Mouse (Mus musculus) thymus, postnatal 36 days (tissue): ENCODE data around the gene Olfr1495.
"Not testable (repeated sequence)": the region's sequence is repeated elsewhere in the genome, so short reads cannot be mapped to it uniquely, and the experiment has no call there.

Source experiments
- DNase-seq, 2 experiments: peaks; one replicate each; pipeline ENCODE4 v3.0.0; 2022; ENCODE audit warnings: mixed read lengths in 2 of 2

Olfr1495 gene

DNA sequence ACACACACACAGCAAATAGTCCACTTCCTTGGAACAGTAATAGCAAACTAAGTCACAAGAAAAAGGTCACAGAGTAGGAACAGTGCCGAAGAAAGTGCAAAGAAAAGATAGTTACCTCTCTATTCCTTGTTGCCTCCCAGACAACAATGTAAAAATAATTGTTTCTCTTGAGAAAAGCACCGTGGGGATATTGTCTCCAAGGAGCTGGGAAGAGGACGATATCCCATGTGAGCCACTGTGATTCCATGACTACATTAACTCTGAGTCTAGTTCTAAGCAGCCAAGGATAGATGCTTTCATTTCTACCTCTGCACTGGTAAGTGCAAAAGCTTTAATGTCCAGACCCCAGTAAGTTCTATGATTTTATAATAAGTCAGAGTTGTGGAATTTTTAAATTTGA lies at the start of gene Olfr1495:
Olfr1495 (plus strand) TSS at position 301 of the 400 bp plus-strand sequence.
- DNase-seq = no peak

DNA sequence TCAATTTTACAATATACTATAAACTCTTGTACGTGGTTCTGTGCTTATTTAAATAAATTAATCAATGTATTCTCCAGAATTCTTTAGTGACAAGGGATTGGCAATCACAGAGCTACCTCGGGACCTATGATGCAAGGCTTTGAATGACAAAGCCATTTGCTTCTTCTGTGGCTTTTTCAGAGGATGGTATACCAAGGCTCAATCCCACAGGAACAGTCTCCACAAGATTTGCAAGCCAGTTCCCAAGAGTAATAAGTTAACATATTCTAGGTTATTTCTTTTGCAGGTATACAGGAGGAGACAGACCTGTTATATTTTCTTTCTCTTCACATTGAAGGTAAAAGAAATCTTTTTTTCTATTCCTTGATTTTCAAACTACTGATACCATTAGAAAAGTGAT lies 41.4 kb upstream of the Olfr1495 start, which contains the start of gene Olfr1493-ps1:
Olfr1493-ps1 (plus strand) TSS at position 301 of the 400 bp plus-strand sequence.
- no peak for DNase-seq

DNA sequence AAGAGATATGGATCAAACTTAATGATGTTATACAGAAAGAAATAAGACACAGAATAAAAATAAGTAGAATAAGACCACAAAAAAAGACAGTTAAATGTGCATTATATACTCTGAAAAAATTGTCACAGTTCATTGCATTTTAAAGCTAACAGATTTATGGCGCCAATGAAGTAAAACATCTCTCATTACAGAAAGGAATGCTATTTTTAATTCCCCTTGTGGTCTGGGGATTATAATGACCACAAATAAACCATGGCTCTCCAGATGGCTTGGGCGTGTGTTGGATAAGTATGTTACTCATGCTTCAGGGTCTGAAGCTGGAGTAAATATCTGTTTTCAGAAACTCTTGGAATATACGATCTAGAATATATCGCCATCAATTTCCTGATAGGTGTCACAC lies 25.0 kb upstream of the Olfr1495 start, which contains the start of gene Olfr1494:
Olfr1494 (plus strand) TSS at position 301 of the 400 bp plus-strand sequence.
- DNase-seq = no peak

DNA sequence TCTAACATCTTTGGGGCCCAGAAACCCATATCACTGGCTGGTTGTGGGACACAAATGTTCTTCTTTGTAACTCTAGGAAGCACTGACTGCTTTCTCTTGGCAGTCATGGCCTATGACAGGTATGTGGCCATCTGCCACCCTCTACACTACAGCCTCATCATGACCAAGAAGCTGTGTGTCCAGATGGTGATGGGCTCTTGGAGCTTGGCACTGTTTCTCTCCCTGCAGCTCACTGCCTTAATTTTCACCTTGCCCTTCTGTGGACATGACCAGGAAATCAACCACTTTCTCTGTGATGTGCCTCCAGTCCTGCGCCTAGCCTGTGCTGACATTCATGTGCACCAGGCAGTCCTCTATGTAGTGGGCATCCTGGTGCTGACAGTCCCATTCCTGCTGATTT lies 15.0 kb upstream of the Olfr1495 start:
- DNase-seq = no peak

DNA sequence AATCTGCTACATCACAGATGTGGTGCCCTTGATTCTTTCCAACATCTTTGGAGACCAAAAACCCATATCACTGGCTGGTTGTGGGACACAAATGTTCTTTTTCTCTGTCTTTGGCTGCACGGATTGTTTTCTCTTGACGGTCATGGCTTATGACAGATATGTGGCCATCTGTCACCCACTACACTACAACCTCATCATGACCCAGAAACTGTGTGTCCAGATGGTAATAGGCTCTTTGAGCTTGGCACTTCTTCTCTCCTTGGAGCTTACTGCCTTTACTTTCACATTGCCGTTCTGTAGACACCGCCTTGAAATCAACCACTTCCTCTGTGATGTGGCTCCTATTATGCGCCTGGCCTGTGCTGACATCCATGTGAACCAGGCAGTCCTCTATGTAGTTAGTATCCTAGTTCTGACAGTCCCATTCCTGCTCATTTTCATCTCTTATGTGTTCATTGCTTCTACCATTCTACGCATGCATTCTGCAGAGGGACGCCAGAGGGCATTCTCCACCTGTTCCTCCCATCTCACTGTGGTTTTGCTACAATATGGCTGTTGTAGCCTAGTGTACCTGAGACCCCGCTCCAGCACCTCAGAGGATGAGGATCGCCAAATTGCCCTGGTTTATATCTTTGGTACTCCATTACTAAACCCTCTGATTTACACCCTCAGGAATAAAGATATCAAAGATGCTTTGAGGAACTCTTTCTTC lies 4.3 kb downstream of the Olfr1495 start:
- no peak for DNase-seq

DNA sequence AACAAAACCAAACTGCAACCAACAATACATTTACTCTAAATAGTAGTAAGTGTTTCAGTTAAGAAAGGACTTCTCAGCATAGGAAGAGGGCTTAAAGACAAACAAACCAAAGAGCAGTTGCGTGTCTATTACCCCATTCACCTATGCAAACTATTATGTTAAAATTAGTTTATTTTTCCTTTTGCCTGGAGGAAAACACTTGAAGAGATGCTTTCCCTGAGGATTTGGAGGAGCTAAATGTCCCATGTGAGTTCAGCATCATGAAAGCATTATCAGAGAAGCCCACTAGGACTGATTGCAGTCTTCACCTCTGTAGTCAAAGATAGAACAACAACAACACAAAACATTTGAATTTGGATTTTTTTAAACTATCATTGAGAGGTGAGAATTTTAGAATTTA lies 13.2 kb downstream of the Olfr1495 start, which contains the start of gene Olfr1496:
Olfr1496 (plus strand) TSS at position 301 of the 400 bp plus-strand sequence.
- no peak for DNase-seq

DNA sequence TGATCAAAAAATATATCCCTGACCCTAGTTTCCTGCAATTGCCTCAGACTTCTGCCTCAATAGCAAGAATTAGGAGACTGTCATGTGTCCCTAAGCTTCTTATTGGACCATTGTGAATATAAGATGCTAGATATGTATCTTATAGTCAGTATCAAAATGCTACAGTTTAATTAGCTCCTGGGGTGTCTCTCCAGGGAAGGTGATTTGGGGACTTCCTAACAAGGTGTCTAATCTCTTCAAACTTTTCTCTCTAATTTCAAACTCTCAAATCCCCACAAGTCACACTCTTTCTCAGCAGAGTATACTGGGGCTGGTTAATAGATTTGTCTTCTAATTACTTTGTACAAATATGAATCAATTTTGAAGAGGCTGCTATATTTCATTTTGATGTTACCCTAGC lies 33.7 kb downstream of the Olfr1495 start, which contains the start of gene Olfr1497:
Olfr1497 (minus strand) TSS at position 101 of the 400 bp plus-strand sequence.
- no peak for DNase-seq

DNA sequence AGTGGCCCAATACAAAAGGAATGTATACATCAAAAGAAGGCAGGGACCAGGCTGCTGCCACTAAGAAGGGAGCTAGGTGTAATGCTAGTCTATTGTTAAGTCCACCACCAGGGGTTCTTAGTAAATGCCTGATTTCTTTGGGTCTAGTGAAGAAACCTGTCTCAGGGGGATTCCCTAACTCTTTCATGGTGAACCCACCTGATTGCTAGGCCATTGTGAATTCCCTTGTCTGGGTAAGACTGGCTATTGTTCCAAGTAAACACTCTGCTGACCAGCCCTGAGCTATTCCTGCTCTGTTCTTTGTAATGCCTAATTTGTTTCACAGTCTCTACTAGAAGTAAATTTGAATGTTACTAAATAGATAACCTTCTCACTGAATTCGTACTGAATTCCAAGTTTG lies 41.1 kb downstream of the Olfr1495 start:
- not testable (repeated sequence) for DNase-seq

DNA sequence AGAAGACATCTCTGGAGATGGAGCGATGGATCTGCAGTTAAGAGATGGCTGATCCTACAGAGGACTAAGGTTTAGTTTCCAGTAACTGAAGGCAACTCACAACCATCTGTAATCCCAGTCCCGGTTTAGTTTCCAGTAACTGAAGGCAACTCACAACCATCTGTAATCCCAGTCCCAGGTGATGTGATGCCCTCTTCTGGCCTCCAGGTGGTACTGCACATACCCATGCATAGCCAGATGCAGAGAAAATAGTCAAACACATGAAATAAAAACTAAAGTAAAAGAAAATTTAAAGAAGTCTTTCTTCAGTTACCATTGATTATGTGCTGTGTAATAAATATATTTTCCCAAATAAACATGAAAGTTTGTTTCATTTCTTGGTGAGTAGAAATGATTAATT lies 48.4 kb downstream of the Olfr1495 start:
- no peak for DNase-seq

DNA sequence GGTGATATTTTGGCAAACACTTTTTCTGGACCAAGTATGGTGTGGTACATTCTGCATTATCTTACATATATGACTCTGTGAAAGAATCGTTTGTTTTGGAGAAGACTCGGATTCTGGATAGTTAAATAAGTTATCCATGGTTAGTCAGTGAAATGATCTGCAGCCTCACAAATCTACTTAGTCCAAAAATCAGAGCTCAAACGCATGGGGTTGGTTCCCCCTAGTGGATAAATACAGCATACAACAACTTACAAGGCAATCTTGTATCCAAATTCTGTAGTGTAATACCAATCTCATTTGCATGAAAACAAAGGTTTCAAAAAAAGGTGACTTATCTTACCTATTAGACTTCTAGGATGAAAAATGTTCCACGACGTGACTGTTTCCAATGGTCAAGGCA lies 54.4 kb downstream of the Olfr1495 start:
- no peak for DNase-seq

DNA sequence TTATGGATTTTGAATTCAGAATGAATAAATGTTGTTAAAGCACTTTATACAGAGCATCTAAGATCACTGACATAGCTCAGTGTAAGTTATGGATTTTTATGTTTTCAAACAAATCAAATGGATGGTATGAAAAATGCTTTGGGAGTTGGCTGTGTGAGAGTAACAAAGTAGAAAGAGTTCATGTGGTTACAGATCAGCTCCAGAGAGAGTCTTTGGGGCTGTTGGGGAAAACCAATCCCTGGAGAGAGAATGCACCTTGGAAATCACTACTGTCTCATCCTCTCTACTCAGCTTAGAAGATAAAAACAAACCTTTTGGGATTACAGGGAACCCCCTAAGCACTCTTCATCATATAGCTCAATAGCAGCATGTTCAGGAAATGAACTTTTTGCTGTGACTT lies 54.9 kb downstream of the Olfr1495 start, which contains the start of gene Olfr1499:
Olfr1499 (minus strand) TSS at position 101 of the 400 bp plus-strand sequence.
- DNase-seq = no peak
